Mouse (Mus musculus) CH12.LX (cell line): ENCODE results near the gene B9d2. TPM values are rescaled to one million over a fixed set of nuclear protein-coding genes. Genes with fewer than 3 reads are reported as not detected.

Experiments used
- DNase-seq: peaks from one replicate; pipeline ENCODE4 v3.0.0-alpha.2; 2013; ENCODE audit errors: extremely low read depth
- H3K27ac ChIP-seq: 2 replicates; pipeline ENCODE4 v1.5.1; 2012; ENCODE audit warnings: low read depth, mild to moderate bottlenecking, control low read depth, moderate library complexity; ENCODE audit not compliant: insufficient read depth
- H3K27me3 ChIP-seq: replicated peaks from 2 replicates; pipeline ENCODE3; 2012; ENCODE audit warnings: inconsistent platforms
- H3K36me3 ChIP-seq, 2 experiments: replicated peaks in 1 of 2; 2 replicates each; pipeline versions ENCODE3 to v1.6.1; 2012; ENCODE audit warnings: inconsistent platforms in 1 of 2, low read length in 1 of 2, mild to moderate bottlenecking in 1 of 2, mixed read lengths in 1 of 2, moderate library complexity in 1 of 2; ENCODE audit not compliant: control insufficient read depth in 1 of 2, insufficient read depth in 1 of 2
- H3K4me1 ChIP-seq, 2 experiments: 2 replicates each; pipeline ENCODE4 v1.6.1; 2012; ENCODE audit warnings: inconsistent platforms in 1 of 2, moderate library complexity in 1 of 2; ENCODE audit not compliant: insufficient read depth in 2 of 2, control insufficient read depth in 1 of 2
- H3K4me2 ChIP-seq: 2 replicates; pipeline ENCODE4 v1.6.1; 2012; ENCODE audit warnings: low read depth, mild to moderate bottlenecking, control low read depth; ENCODE audit not compliant: poor library complexity, insufficient read depth, severe bottlenecking
- H3K4me3 ChIP-seq, 3 experiments: fragments of 150-350 bp in 1 of 3; sonication (generic) in 1 of 3; replicated peaks in 1 of 3; 2 replicates each; pipeline versions ENCODE3 to v1.5.1; 2011 to 2012; ENCODE audit warnings: low read depth in 2 of 3, low read length in 2 of 3, mild to moderate bottlenecking in 2 of 3, moderate library complexity in 2 of 3, control low read depth in 1 of 3, improper control_type of control experiment in 1 of 3, inconsistent platforms in 1 of 3, mixed read lengths in 1 of 3; ENCODE audit not compliant: poor library complexity in 1 of 3
- H3K79me2 ChIP-seq: replicated peaks from 2 replicates; pipeline ENCODE4 v1.6.1; 2012; ENCODE audit warnings: mild to moderate bottlenecking, moderate library complexity; ENCODE audit not compliant: control insufficient read depth, poor library complexity, insufficient read depth, severe bottlenecking; ENCODE audit errors: extremely low read depth
- H3K9ac ChIP-seq: 2 replicates; pipeline ENCODE4 v1.6.1; 2012; ENCODE audit warnings: low read depth, mild to moderate bottlenecking, control low read depth, moderate library complexity; ENCODE audit not compliant: insufficient read depth
- H3K9me3 ChIP-seq: replicated peaks from 2 replicates; pipeline ENCODE3; 2012; ENCODE audit warnings: low read length, inconsistent platforms, mixed read lengths
- CTCF ChIP-seq, 2 experiments: IDR thresholded peaks in 1 of 2; conservative IDR thresholded peaks in 1 of 2; 2 replicates each; pipeline ENCODE4 v1.5.1; 2011 to 2012; ENCODE audit warnings: low read depth in 2 of 2, low read length in 2 of 2, improper control_type of control experiment in 1 of 2, inconsistent platforms in 1 of 2, mild to moderate bottlenecking in 1 of 2, moderate library complexity in 1 of 2
- EP300 ChIP-seq: IDR thresholded peaks from 2 replicates; pipeline ENCODE4 v1.6.1; 2011; ENCODE audit warnings: low read length, improper control_type of control experiment
- GABPA ChIP-seq: IDR thresholded peaks from 2 replicates; pipeline ENCODE4 v1.6.1; 2012; ENCODE audit warnings: low read depth, low read length, improper control_type of control experiment, inconsistent platforms; ENCODE audit not compliant: insufficient replicate concordance
- HCFC1 ChIP-seq: IDR thresholded peaks from 2 replicates; pipeline ENCODE4 v1.6.1; 2012; ENCODE audit warnings: low read depth, mild to moderate bottlenecking, inconsistent platforms, low read length, improper control_type of control experiment
- MEF2A ChIP-seq: IDR thresholded peaks from 2 replicates; pipeline ENCODE4 v1.6.1; 2014; ENCODE audit warnings: low read depth, mild to moderate bottlenecking, inconsistent platforms, low read length, improper control_type of control experiment, borderline replicate concordance
- MXI1 ChIP-seq: IDR thresholded peaks from 2 replicates; pipeline ENCODE4 v1.6.1; 2011; ENCODE audit warnings: mild to moderate bottlenecking, low read depth, low read length, improper control_type of control experiment
- NRF1 ChIP-seq: IDR thresholded peaks from 2 replicates; pipeline ENCODE4 v1.6.1; 2014; ENCODE audit warnings: low read depth, mild to moderate bottlenecking, inconsistent platforms, low read length, improper control_type of control experiment, moderate library complexity
- RCOR1 ChIP-seq: conservative IDR thresholded peaks from 2 replicates; pipeline ENCODE4 v1.6.1; 2012; ENCODE audit warnings: low read depth, mild to moderate bottlenecking, inconsistent platforms, low read length, improper control_type of control experiment
- SMC3 ChIP-seq: IDR thresholded peaks from 2 replicates; pipeline ENCODE4 v1.6.1; 2011; ENCODE audit warnings: low read depth, low read length, improper control_type of control experiment
- TBP ChIP-seq: conservative IDR thresholded peaks from 2 replicates; pipeline ENCODE4 v1.6.1; 2011; ENCODE audit warnings: low read depth, low read length, improper control_type of control experiment
- TCF12 ChIP-seq: IDR thresholded peaks from 2 replicates; pipeline ENCODE4 v1.6.1; 2014; ENCODE audit warnings: low read depth, mild to moderate bottlenecking, inconsistent platforms, low read length, improper control_type of control experiment
- UBTF ChIP-seq: IDR thresholded peaks from 2 replicates; pipeline ENCODE4 v1.6.1; 2012; ENCODE audit warnings: low read depth, mild to moderate bottlenecking, inconsistent platforms, low read length, improper control_type of control experiment, moderate library complexity
- ZC3H11A ChIP-seq: IDR thresholded peaks from 2 replicates; pipeline ENCODE4 v1.6.1; 2012; ENCODE audit warnings: low read depth, mild to moderate bottlenecking, inconsistent platforms, low read length, improper control_type of control experiment
- ZKSCAN1 ChIP-seq: IDR thresholded peaks from 2 replicates; pipeline ENCODE4 v1.6.1; 2012; ENCODE audit warnings: low read depth, inconsistent platforms, low read length, improper control_type of control experiment, borderline replicate concordance
- ZNF384 ChIP-seq: IDR thresholded peaks from 2 replicates; pipeline ENCODE4 v1.6.1; 2012; ENCODE audit warnings: low read depth, low read length, improper control_type of control experiment, inconsistent platforms
- dilution Hi-C: fragments of 300-500 bp; cut with MboI; formaldehyde crosslinking; loops from 2 replicates; pipeline ENCODE4 v1.14.3; 2020; ENCODE audit warnings: low sequenced_read_pairs; ENCODE audit not compliant: extremely low pct_unique_long_range_greater_than_20kb, extremely low pct_ligation_motif_present
- in situ Hi-C: fragments of 300-500 bp; cut with MboI; formaldehyde crosslinking; loops from 3 replicates; pipeline ENCODE4 v1.14.3; 2019; ENCODE audit warnings: low sequenced_read_pairs, low pct_ligation_motif_present, low pct_unique_long_range_greater_than_20kb, mixed read lengths
- polyA plus RNA-seq: library from polyadenylated mRNA; unstranded; fragments of >175 nt; gene quantifications from 2 replicates; pipeline ENCODE4 v1.2.1, GENCODE M21; 2012; ENCODE audit warnings: low read depth; ENCODE audit not compliant: insufficient read length
- total RNA-seq, 2 experiments: library from RNA; depleted of rRNA; stranded (reverse); fragments of 300-350 nt in 1 of 2; fragments of >200 nt in 1 of 2; gene quantifications; 2 replicates each; pipeline ENCODE4 v1.2.3; 2012 to 2014

Gene B9d2
- total and polyA plus RNA-seq, 3 experiments: 9.3 to 21.2 (median 15.8) TPM

DNA sequence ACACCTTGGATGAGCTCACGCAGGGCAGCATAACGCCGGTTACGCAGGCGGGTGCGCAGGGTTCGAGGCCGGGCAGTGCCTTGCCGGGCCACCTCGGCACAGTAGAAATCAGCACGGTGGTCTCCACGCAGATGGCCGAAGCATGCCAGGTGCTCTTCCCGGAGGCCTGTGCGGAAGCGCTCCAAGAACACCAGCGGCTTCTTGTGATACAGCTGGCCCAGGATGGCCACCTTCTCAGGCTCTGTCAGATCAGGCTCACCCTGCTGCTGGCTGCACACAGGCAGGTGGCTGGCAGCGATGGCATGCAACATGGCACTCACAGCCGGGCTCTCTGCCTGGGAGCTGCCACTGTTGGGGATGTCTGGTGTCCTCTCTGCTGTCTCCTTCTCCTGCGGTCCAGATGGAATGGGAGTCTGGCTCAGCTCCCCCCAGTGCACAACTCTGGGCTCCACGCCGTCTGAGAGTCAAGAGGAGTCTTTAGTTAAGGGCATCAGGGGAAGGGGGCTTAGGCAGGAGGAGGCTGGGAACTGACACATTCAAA lies 35.2 kb downstream of the B9d2 start:
- DNase-seq: no peak
- Histone ChIP-seq H3K9me3 (no peaks in the 10 kb centered on the region), H3K4me3 (no peak overlapping the region), H3K4me1 (peaks cover 19 to 56% of the 10 kb centered on the region in 2 experiments), H3K79me2 (peaks cover 15% of the 10 kb centered on the region), H3K4me2 (no peak overlapping the region), H3K27me3 (no peaks in the 10 kb centered on the region), H3K36me3 (peaks cover 59 to 76% of the 10 kb centered on the region in 2 experiments), H3K9ac (no peak overlapping the region), H3K27ac (no peak overlapping the region)
- dilution Hi-C loops: no loop called here
- in situ Hi-C loops: loop anchor here (5.0 kb wide), 1 partner anchor 36 kb away; the partner anchor contains the start of gene Hnrnpul1
- TF ChIP-seq HCFC1 (no peak), SMC3 (no peak), MEF2A (no peak), TCF12 (no peak), RCOR1 (no peak), TBP (no peak), EP300 (no peak), ZC3H11A (no peak), MXI1 (no peak), CTCF (conservative IDR thresholded peaks at IDR 0.05 in 1 of 2, IDR thresholded peaks at IDR 0.05 in 1 of 2; ENCODE audit: low read depth in 2 of 2, low read length in 2 of 2) (no peak)

DNA sequence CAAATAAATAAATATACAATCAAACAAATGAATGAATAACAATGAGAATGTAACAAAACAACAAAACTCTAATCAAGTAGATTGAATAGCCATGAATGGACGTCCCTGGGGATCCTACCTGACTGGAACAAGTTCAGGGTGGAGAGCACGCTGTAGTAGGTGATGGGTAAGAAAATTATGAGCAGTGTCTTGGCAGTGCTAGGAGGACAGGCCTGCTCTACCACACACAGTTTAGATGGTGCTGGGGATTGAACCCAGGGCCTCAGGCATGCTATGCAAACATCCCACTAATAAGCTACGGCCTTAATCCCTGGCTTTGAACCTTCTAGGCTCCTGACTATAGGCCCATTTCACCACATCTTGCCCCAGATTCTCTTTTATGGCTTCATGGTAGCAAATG lies 36.9 kb downstream of the B9d2 start:
- Histone ChIP-seq H3K4me1 (peaks cover 3 to 40% of the 10 kb centered on the region in 2 experiments), H3K9ac (peak overlapping the region; percentile 88), H3K27ac (no peak overlapping the region), H3K4me3 (peak overlapping the region in 1 of 3 experiments; percentile 12), H3K9me3 (no peaks in the 10 kb centered on the region), H3K36me3 (peaks cover 55 to 72% of the 10 kb centered on the region in 2 experiments), H3K79me2 (peaks cover 15% of the 10 kb centered on the region), H3K4me2 (peak overlapping the region; percentile 86), H3K27me3 (no peaks in the 10 kb centered on the region)
- no peak for TF ChIP-seq NRF1
- TF ChIP-seq UBTF: no peak
- no peak for TF ChIP-seq ZNF384
- TF ChIP-seq GABPA: no peak
- TF ChIP-seq CTCF (conservative IDR thresholded peaks at IDR 0.05 in 1 of 2, IDR thresholded peaks at IDR 0.05 in 1 of 2; ENCODE audit: low read depth in 2 of 2, low read length in 2 of 2): no peak
- TF ChIP-seq TCF12: no peak
- no peak for TF ChIP-seq ZKSCAN1
- in situ Hi-C loops: loop anchor here (5.0 kb wide), 1 partner anchor 35 kb away; the partner anchor contains the start of gene Hnrnpul1
- dilution Hi-C loops: no loop called here
- DNase-seq: no peak
